Comparison of ENCODE assay signal across 12 mouse cellular contexts in the genomic region with DNA sequence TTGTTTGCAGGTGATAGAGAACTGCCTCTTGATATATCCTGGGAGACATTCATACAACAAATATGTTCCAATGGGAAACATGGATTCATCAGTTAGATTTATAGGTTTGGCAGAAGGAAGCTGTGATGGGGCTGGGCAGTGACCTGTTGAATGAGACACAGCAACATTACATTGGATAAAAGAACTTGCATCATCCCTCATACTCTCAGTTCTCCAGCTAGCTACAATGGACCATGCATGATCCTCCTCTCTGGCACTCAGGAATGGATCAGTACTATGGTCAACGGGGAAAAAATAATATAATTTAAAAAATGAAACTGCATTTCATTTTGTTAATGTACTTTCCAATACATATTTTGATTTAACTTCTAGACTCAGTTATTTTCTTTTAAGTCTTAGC. TPM values are rescaled to one million over a fixed set of nuclear protein-coding genes. Genes with fewer than 3 reads are reported as not detected.
A peak's percentile ranks its signal among the peaks of the same experiment; 100 is the strongest.
DNase-seq lines count a peak whose midpoint lies in the region; ATAC-seq and TF ChIP-seq lines count a peak whose summit lies in the region.
"Had no signal": no experiment of that assay in that cellular context is flagged by ENCODE, and none has a peak within 500 bp of the region (broad histone marks: within the 10 kb centered on the region; RNA-seq: fewer than 3 reads in every experiment).

No protein-coding gene starts in this region.

- peak overlapping the region; percentile 22; the same call in 1 of the 2 replicates for H3K4me2 ChIP-seq in kidney, embryonic 14.5 days (replicated peaks; ENCODE audit: low read depth, low read length)
- 0 out of 2 replicates have a peak overlapping the region, but pooled peaks have one; percentile 25 for H3K4me2 ChIP-seq in hindbrain, embryonic 12.5 days (replicated peaks)
- H3K4me2 ChIP-seq in liver, postnatal 0 days (ENCODE audit: low read depth, low read length), result peak overlapping the region; percentile 82

- no peaks in the 10 kb centered on the region for H3K27me3 ChIP-seq in kidney, embryonic 14.5 days (ENCODE audit: control insufficient read depth, insufficient read depth, low read length)
- no peaks in the 10 kb centered on the region for H3K27me3 ChIP-seq in hindbrain, embryonic 12.5 days
- no peaks in the 10 kb centered on the region for H3K27me3 ChIP-seq in liver, postnatal 0 days (ENCODE audit: insufficient read depth, low read length)
- H3K27me3 ChIP-seq: limb, embryonic 15.5 days had no signal

- TF ChIP-seq CTCF in liver, postnatal 0 days (IDR thresholded peaks at IDR 0.05; ENCODE audit: low read depth), result no peak

- intact Hi-C loops in left cerebral cortex, postnatal 4 days (cut with DNase I), result no loop called here

- WGBS in kidney, embryonic 14.5 days, result 83% methylated on average over 1 of the region's 1 CpGs
- WGBS in hindbrain, embryonic 12.5 days, result 84% methylated on average over 1 of the region's 1 CpGs
- 59% methylated on average over 1 of the region's 1 CpGs for WGBS in liver, postnatal 0 days (ENCODE audit: insufficient replicate concordance)

- ATAC-seq in kidney, embryonic 14.5 days (ENCODE audit: low FRiP score, low TSS enrichment), result no peak
- ATAC-seq in hindbrain, embryonic 12.5 days (ENCODE audit: low FRiP score), result no peak
- ATAC-seq in liver, postnatal 0 days, result no peak

- H3K4me1 ChIP-seq in kidney, embryonic 14.5 days (ENCODE audit: control insufficient read depth, insufficient read depth, low read length), result 0 out of 2 replicates have a peak, but pooled peaks cover 4% of the 10 kb centered on the region
- H3K4me1 ChIP-seq in hindbrain, embryonic 12.5 days, result peaks cover 5% of the 10 kb centered on the region; the same call in 1 of the 2 replicates
- peaks cover 3% of the 10 kb centered on the region for H3K4me1 ChIP-seq in liver, postnatal 0 days (ENCODE audit: insufficient read depth)
- H3K4me1 ChIP-seq: limb, embryonic 15.5 days had no signal

- H3K9ac ChIP-seq in kidney, embryonic 14.5 days (ENCODE audit: low read depth, low read length), result no peak overlapping the region
- H3K9ac ChIP-seq in hindbrain, embryonic 12.5 days, result no peak overlapping the region
- peak overlapping the region; percentile 26; the same call in 1 of the 2 replicates for H3K9ac ChIP-seq in liver, postnatal 0 days (replicated peaks)

- no peak for DNase-seq in kidney, adult 8-10 months
- DNase-seq in NIH3T3 (ENCODE audit: low read depth), result peak; percentile 14
- DNase-seq in liver, postnatal 0 days, result no peak
- no peak for DNase-seq in left cerebral cortex, postnatal 4 days
- DNase-seq in adrenal gland, postnatal 25 days, result no peak
- no peak for DNase-seq in thymus, postnatal 4 days
- DNase-seq: cerebellum, adult 8-10 months; gastrocnemius, postnatal 10 days; thymus, postnatal 25 days had no signal

- H3K36me3 ChIP-seq in kidney, embryonic 14.5 days (ENCODE audit: control insufficient read depth, insufficient read depth, low read length), result peaks cover 19% of the 10 kb centered on the region; the same call in 1 of the 2 replicates
- H3K36me3 ChIP-seq in hindbrain, embryonic 12.5 days, result 0 out of 2 replicates have a peak, but pooled peaks cover 6% of the 10 kb centered on the region
- peaks cover 23% of the 10 kb centered on the region for H3K36me3 ChIP-seq in liver, postnatal 0 days (replicated peaks; ENCODE audit: insufficient read depth, low read length)

- no peak for TF ChIP-seq EP300 in liver, postnatal 0 days (IDR thresholded peaks at IDR 0.05; ENCODE audit: low read depth)

- no peak overlapping the region for H3K27ac ChIP-seq in kidney, embryonic 14.5 days (ENCODE audit: low read depth, low read length)
- no peak overlapping the region for H3K27ac ChIP-seq in hindbrain, embryonic 12.5 days
- H3K27ac ChIP-seq in liver, postnatal 0 days (ENCODE audit: low read depth), result no peak overlapping the region

- peak overlapping the region; percentile 2; the same call in 1 of the 2 replicates for H3K4me3 ChIP-seq in kidney, embryonic 14.5 days (ENCODE audit: low read length)
- H3K4me3 ChIP-seq in hindbrain, embryonic 12.5 days, result no peak overlapping the region
- peak overlapping the region; percentile 37 for H3K4me3 ChIP-seq in liver, postnatal 0 days (ENCODE audit: low read depth, low read length)

- no peaks in the 10 kb centered on the region for H3K9me3 ChIP-seq in kidney, embryonic 14.5 days (ENCODE audit: control insufficient read depth, low read length)
- no peaks in the 10 kb centered on the region for H3K9me3 ChIP-seq in hindbrain, embryonic 12.5 days (replicated peaks)
- H3K9me3 ChIP-seq in liver, postnatal 0 days (ENCODE audit: low read length), result no peaks in the 10 kb centered on the region
- H3K9me3 ChIP-seq: limb, embryonic 15.5 days had no signal

RNA-seq across cellular contexts. Expression of a gene that starts 1.5 kb away (rescaled TPM):
- 68.4 and 70.1 TPM in 2 replicates for polyA plus RNA-seq in kidney, embryonic 14.5 days (2014; fragmentation: Nextera tagmentation; extraction: Ambion mirVana)
- polyA plus RNA-seq in hindbrain, embryonic 12.5 days (2016; fragmentation: Nextera tagmentation; extraction: Ambion mirVana), result 37.8 and 42.5 TPM in 2 replicates
- polyA plus RNA-seq in liver, postnatal 0 days (2015; fragmentation: Nextera tagmentation; extraction: Ambion mirVana), result 57.4 and 57.7 TPM in 2 replicates
- total RNA-seq in left cerebral cortex, postnatal 4 days (2021), result 10 to 100 TPM; 43.3 to 50.4 TPM
- total RNA-seq in adrenal gland, postnatal 25 days (2021), result 88.8 and 90.9 TPM in 2 replicates

RNA-seq across cellular contexts. Expression of a gene that starts 37.8 kb away (rescaled TPM):
- polyA plus RNA-seq in kidney, embryonic 14.5 days (2014; fragmentation: Nextera tagmentation; extraction: Ambion mirVana), result 0.94 and 1.4 TPM in 2 replicates
- 1.1 and 1.2 TPM in 2 replicates for polyA plus RNA-seq in hindbrain, embryonic 12.5 days (2016; fragmentation: Nextera tagmentation; extraction: Ambion mirVana)
- 0.30 and 0.36 TPM in 2 replicates for polyA plus RNA-seq in liver, postnatal 0 days (2015; fragmentation: Nextera tagmentation; extraction: Ambion mirVana)
- 1 to 10 TPM; 6.7 to 9.0 TPM for total RNA-seq in left cerebral cortex, postnatal 4 days (2021)
- total RNA-seq in adrenal gland, postnatal 25 days (2021), result 2.0 and 3.2 TPM in 2 replicates

RNA-seq across cellular contexts. Expression of a gene that starts 46.6 kb away (rescaled TPM):
- 1.3 and 2.3 TPM in 2 replicates for polyA plus RNA-seq in kidney, embryonic 14.5 days (2014; fragmentation: Nextera tagmentation; extraction: Ambion mirVana)
- polyA plus RNA-seq in hindbrain, embryonic 12.5 days (2016; fragmentation: Nextera tagmentation; extraction: Ambion mirVana), result 0.08 and 0.37 TPM in 2 replicates
- 0.04 and 0.20 TPM in 2 replicates for polyA plus RNA-seq in liver, postnatal 0 days (2015; fragmentation: Nextera tagmentation; extraction: Ambion mirVana)
- 1 to 10 TPM; 3.6 to 4.2 TPM for total RNA-seq in left cerebral cortex, postnatal 4 days (2021)
- not detected in 2 replicates for total RNA-seq in adrenal gland, postnatal 25 days (2021)
- total RNA-seq: gastrocnemius, postnatal 10 days had no signal

Comparison
In these comparisons a context has a peak if more than half of its experiments do, and no peak if none do; other contexts are left out.
1. H3K4me2 ChIP-seq: peak in every context shown above with its lines; median percentile 82 in liver, postnatal 0 days; 25 in hindbrain, embryonic 12.5 days; 22 in kidney, embryonic 14.5 days.